Mouse (Mus musculus) ES-Bruce4 (cell line): Measurements from ENCODE around the gene Acsm2. TPM values are rescaled to one million over a fixed set of nuclear protein-coding genes. Genes with fewer than 3 reads are reported as not detected.

Source experiments
- H3K27ac ChIP-seq: 2 replicates; pipeline ENCODE4 v1.5.1; 2012; ENCODE audit warnings: low read length, inconsistent platforms; ENCODE audit not compliant: insufficient read depth
- H3K27me3 ChIP-seq: 2 replicates; pipeline ENCODE4 v1.6.1; 2012; ENCODE audit warnings: mild to moderate bottlenecking, low read length, inconsistent platforms; ENCODE audit not compliant: control insufficient read depth, poor library complexity, insufficient read depth, severe bottlenecking
- H3K36me3 ChIP-seq: 2 replicates; pipeline ENCODE4 v1.6.1; 2012; ENCODE audit warnings: inconsistent platforms, mild to moderate bottlenecking, low read length, moderate library complexity; ENCODE audit not compliant: control insufficient read depth, poor library complexity, insufficient read depth, severe bottlenecking
- H3K4me1 ChIP-seq: one replicate; pipeline ENCODE4 v1.8.1; 2011; ENCODE audit warnings: low read length; ENCODE audit not compliant: control insufficient read depth, insufficient read depth
- H3K4me3 ChIP-seq: 2 replicates; pipeline ENCODE4 v1.5.1; 2011; ENCODE audit warnings: low read depth, mild to moderate bottlenecking, low read length
- H3K9ac ChIP-seq: 2 replicates; pipeline ENCODE4 v1.6.1; 2012; ENCODE audit warnings: low read depth, mild to moderate bottlenecking, inconsistent platforms; ENCODE audit not compliant: poor library complexity, severe bottlenecking
- H3K9me3 ChIP-seq: replicated peaks from 2 replicates; pipeline ENCODE4 v1.6.1; 2012; ENCODE audit warnings: mild to moderate bottlenecking, low read length, inconsistent platforms; ENCODE audit not compliant: control insufficient read depth, poor library complexity, insufficient read depth, severe bottlenecking
- CTCF ChIP-seq: IDR thresholded peaks from one replicate; pipeline ENCODE4 v1.8.1; 2011; ENCODE audit warnings: low read depth, low read length
- EP300 ChIP-seq: IDR thresholded peaks from 2 replicates; pipeline ENCODE4 v1.6.1; 2011; ENCODE audit warnings: low read depth, low read length; ENCODE audit not compliant: insufficient read depth
- POLR2A ChIP-seq: IDR thresholded peaks from one replicate; pipeline ENCODE4 v1.8.1; 2011; ENCODE audit warnings: low read length; ENCODE audit not compliant: insufficient read depth
- polyA plus RNA-seq: library from polyadenylated mRNA; stranded (reverse); fragments of >200 nt; gene quantifications from 2 replicates; pipeline ENCODE4 v1.2.4, GENCODE M21; 2011; ENCODE audit warnings: low read depth; ENCODE audit not compliant: missing spikeins, insufficient read depth, insufficient read length

The Acsm2 gene
- polyA plus RNA-seq, 1 experiment: not detected

GRCm38 (mm10) chr7:119527135-119527534, 27.0 kb upstream of the Acsm2 start:
- H3K4me3 ChIP-seq: no peak overlapping the region
- H3K27ac ChIP-seq: no peak overlapping the region
- no peaks in the 10 kb centered on the region for H3K9me3 ChIP-seq
- no peak overlapping the region for H3K9ac ChIP-seq
- H3K27me3 ChIP-seq: no peaks in the 10 kb centered on the region
- no peaks in the 10 kb centered on the region for H3K4me1 ChIP-seq
- TF ChIP-seq CTCF (no peak), POLR2A (no peak), EP300 (no peak)
- H3K36me3 ChIP-seq: no peaks in the 10 kb centered on the region

DNA sequence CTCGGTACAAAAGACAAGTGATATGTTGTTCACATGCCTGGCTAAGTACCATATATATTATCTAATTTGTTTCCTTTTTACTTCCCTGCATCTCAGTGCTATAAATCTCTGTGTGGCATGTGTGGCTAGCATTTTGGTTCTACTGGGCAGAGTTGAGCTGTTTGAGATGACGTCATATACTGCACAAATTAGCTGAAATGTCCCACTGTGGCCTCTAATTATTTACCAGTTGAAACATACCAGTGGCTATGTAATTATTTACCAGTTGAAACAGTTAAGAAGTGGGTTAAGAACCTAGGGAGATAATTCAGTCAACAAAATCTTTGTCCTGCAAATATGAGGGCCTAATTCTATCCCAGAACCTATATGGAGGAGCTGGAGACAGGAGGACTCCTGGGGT, 26.6 kb upstream of the Acsm2 start:
- Histone ChIP-seq H3K36me3 (no peaks in the 10 kb centered on the region), H3K4me1 (no peaks in the 10 kb centered on the region), H3K9me3 (no peaks in the 10 kb centered on the region), H3K27me3 (no peaks in the 10 kb centered on the region), H3K9ac (no peak overlapping the region), H3K4me3 (no peak overlapping the region), H3K27ac (no peak overlapping the region)
- TF ChIP-seq CTCF (no peak), POLR2A (no peak), EP300 (no peak)

GRCm38 (mm10) chr7:119528617-119529016, 25.5 kb upstream of the Acsm2 start:
- Histone ChIP-seq H3K36me3 (no peaks in the 10 kb centered on the region), H3K4me3 (no peak overlapping the region), H3K9ac (no peak overlapping the region), H3K9me3 (no peaks in the 10 kb centered on the region), H3K4me1 (no peaks in the 10 kb centered on the region), H3K27ac (no peak overlapping the region), H3K27me3 (no peaks in the 10 kb centered on the region)
- TF ChIP-seq POLR2A (no peak), CTCF (no peak), EP300 (no peak)

DNA sequence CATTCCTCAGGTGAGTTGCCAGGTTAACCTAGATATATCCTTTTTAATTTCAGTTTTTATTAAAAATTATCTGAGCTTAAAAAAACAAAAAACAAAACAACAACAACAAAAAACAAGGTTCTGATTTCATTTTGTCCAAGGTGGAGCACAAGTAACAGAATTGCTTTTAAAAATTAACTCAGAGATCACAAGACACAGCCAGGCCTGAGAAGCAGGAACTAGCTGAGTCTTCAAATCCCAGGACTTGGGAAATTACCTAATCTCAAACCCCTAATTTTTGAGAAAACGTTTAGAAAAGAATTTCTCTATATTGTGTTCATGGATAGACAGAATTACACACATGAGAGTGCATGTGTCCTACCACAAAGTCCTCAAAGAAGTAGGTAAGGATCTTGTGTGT, 21.2 kb upstream of the Acsm2 start:
- no peak overlapping the region for H3K4me3 ChIP-seq
- no peak overlapping the region for H3K9ac ChIP-seq
- H3K27me3 ChIP-seq: no peaks in the 10 kb centered on the region
- H3K36me3 ChIP-seq: no peaks in the 10 kb centered on the region
- no peaks in the 10 kb centered on the region for H3K4me1 ChIP-seq
- H3K27ac ChIP-seq: no peak overlapping the region
- H3K9me3 ChIP-seq: no peaks in the 10 kb centered on the region
- TF ChIP-seq CTCF (no peak), EP300 (no peak), POLR2A (no peak)

- H3K4me3 ChIP-seq: no peak overlapping the region
- no peak for TF ChIP-seq POLR2A
- no peak for TF ChIP-seq CTCF
- TF ChIP-seq EP300: no peak
- no peaks in the 10 kb centered on the region for H3K4me1 ChIP-seq
- H3K27ac ChIP-seq: no peak overlapping the region
- no peaks in the 10 kb centered on the region for H3K9me3 ChIP-seq
- no peaks in the 10 kb centered on the region for H3K27me3 ChIP-seq
- no peaks in the 10 kb centered on the region for H3K36me3 ChIP-seq
- no peak overlapping the region for H3K9ac ChIP-seq
Observed at GRCm38 (mm10) chr7:119534389-119534788, 19.8 kb upstream of the Acsm2 start.

- Histone ChIP-seq H3K9ac (no peak overlapping the region), H3K36me3 (no peaks in the 10 kb centered on the region), H3K9me3 (peaks cover 4% of the 10 kb centered on the region; the same call in 1 of the 2 replicates), H3K27me3 (no peaks in the 10 kb centered on the region), H3K4me1 (no peaks in the 10 kb centered on the region), H3K27ac (no peak overlapping the region), H3K4me3 (no peak overlapping the region)
- TF ChIP-seq EP300: no peak
- no peak for TF ChIP-seq POLR2A
- TF ChIP-seq CTCF: no peak
Observed at GRCm38 (mm10) chr7:119542445-119542844, 11.7 kb upstream of the Acsm2 start.

DNA sequence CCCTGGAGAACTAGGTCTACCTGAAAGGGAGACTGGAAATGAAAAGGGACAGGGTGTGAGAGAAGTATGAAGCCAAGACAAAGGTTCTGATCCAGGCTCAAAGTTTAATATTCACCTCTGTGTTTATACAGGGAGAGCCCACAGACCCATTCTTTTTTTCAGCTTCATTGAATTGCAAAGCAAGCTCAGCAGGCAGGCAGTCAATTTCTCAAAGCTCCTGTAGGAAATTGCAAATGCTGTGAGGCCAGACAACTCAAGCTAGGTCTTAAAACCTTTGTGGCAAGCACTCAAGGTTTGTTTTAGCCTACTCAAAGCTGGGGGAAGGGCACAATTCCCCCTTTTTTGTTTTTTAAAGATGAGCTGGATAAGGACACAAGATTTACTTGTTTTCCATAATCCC, 8.6 kb upstream of the Acsm2 start:
- Histone ChIP-seq H3K9ac (no peak overlapping the region), H3K9me3 (peaks cover 4% of the 10 kb centered on the region; the same call in 1 of the 2 replicates), H3K4me1 (no peaks in the 10 kb centered on the region), H3K4me3 (no peak overlapping the region), H3K36me3 (no peaks in the 10 kb centered on the region), H3K27me3 (no peaks in the 10 kb centered on the region), H3K27ac (no peak overlapping the region)
- TF ChIP-seq POLR2A (no peak), CTCF (no peak), EP300 (no peak)
